Mouse (Mus musculus) lung, adult 2 months (tissue): Measurements from ENCODE around the gene Opcml.

Source experiments
- CTCF ChIP-seq: fragments of 200-500 bp; IDR thresholded peaks from 2 replicates; pipeline ENCODE4 v1.5.1; 2011; ENCODE audit warnings: mild to moderate bottlenecking, low read length, control low read depth; ENCODE audit not compliant: insufficient read depth
- POLR2A ChIP-seq: fragments of 200-500 bp; IDR thresholded peaks from 2 replicates; pipeline ENCODE4 v1.6.1; 2011; ENCODE audit warnings: low read depth, mild to moderate bottlenecking, control low read depth, low read length, borderline replicate concordance; ENCODE audit errors: extremely low read depth

DNA sequence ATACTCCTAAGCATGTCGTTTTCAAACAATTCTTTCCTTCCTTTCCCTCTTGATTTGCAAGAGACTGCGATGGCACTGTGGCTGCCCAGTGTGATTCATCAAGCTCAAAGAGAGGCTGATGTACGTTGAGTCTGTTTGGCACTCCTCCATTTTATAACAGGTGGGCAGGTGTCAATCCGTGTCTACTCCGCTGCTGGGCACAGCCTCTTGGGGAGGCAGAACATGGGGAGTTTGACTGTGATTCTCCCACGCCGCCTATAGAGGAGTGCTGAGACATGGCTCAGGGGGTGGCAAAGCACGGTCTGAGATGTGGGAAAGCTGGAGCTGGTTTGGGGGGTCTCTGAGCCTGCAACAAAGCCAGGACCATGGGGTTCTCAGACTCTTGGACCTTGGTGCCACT lies 513.1 kb downstream of the Opcml start:
- TF ChIP-seq CTCF (no peak), POLR2A (no peak)
